Mouse (Mus musculus) MEL (cell line): ENCODE results near the gene Krtap28-10. TPM values are rescaled to one million over a fixed set of nuclear protein-coding genes. Genes with fewer than 3 reads are reported as not detected.

Source experiments
- DNase-seq: peaks from one replicate; pipeline ENCODE4 v3.0.0; 2011; ENCODE audit warnings: low read depth, low spot score
- H3K27ac ChIP-seq: 2 replicates; pipeline ENCODE4 v1.5.1; 2012; ENCODE audit warnings: low read depth, mild to moderate bottlenecking, control low read depth, low read length, moderate library complexity; ENCODE audit not compliant: control insufficient read depth
- H3K27me3 ChIP-seq, 2 experiments: fragments of 150-350 bp in 1 of 2; sonication (generic) in 1 of 2; 2 replicates each; pipeline ENCODE4 v1.6.1; 2012; ENCODE audit warnings: low read length in 2 of 2, mild to moderate bottlenecking in 2 of 2, improper control_type of control experiment in 1 of 2, moderate library complexity in 1 of 2; ENCODE audit not compliant: insufficient read depth in 2 of 2, control insufficient read depth in 1 of 2
- H3K36me3 ChIP-seq, 2 experiments: 2 replicates each; pipeline ENCODE4 v1.6.1; 2012 to 2014; ENCODE audit warnings: low read length in 2 of 2, improper control_type of control experiment in 1 of 2, inconsistent platforms in 1 of 2, mild to moderate bottlenecking in 1 of 2; ENCODE audit not compliant: insufficient read depth in 2 of 2, control insufficient read depth in 1 of 2
- H3K4me1 ChIP-seq, 2 experiments: fragments of 150-350 bp in 1 of 2; sonication (generic) in 1 of 2; 2 replicates each; pipeline ENCODE4 v1.6.1; 2012; ENCODE audit warnings: low read length in 2 of 2, improper control_type of control experiment in 1 of 2, mild to moderate bottlenecking in 1 of 2; ENCODE audit not compliant: insufficient read depth in 2 of 2, control insufficient read depth in 1 of 2
- H3K4me3 ChIP-seq, 2 experiments: fragments of 150-350 bp in 1 of 2; sonication (generic) in 1 of 2; 2 replicates each; pipeline ENCODE4 v1.5.1; 2012; ENCODE audit warnings: low read depth in 2 of 2, low read length in 2 of 2, mild to moderate bottlenecking in 2 of 2, moderate library complexity in 2 of 2, control low read depth in 1 of 2, improper control_type of control experiment in 1 of 2; ENCODE audit not compliant: control insufficient read depth in 1 of 2, insufficient read depth in 1 of 2
- H3K79me2 ChIP-seq: 2 replicates; pipeline ENCODE4 v1.6.1; 2012; ENCODE audit warnings: mild to moderate bottlenecking, low read length, moderate library complexity; ENCODE audit not compliant: control insufficient read depth, poor library complexity, insufficient read depth
- H3K9ac ChIP-seq: 2 replicates; pipeline ENCODE4 v1.6.1; 2012; ENCODE audit warnings: low read depth, mild to moderate bottlenecking, control low read depth, low read length, moderate library complexity; ENCODE audit not compliant: control insufficient read depth, poor library complexity, severe bottlenecking
- H3K9me3 ChIP-seq: fragments of 150-350 bp; sonication (generic); replicated peaks from 2 replicates; pipeline ENCODE4 v1.6.1; 2012; ENCODE audit warnings: mild to moderate bottlenecking, low read length, improper control_type of control experiment, moderate library complexity; ENCODE audit not compliant: insufficient read depth
- CHD2 ChIP-seq: IDR thresholded peaks from 2 replicates; pipeline ENCODE4 v1.6.1; 2011; ENCODE audit warnings: low read length, improper control_type of control experiment
- CTCF ChIP-seq, 3 experiments: IDR thresholded peaks in 2 of 3; conservative IDR thresholded peaks in 1 of 3; 2 replicates each; pipeline ENCODE4 v1.5.1; 2011 to 2012; ENCODE audit warnings: low read length in 3 of 3, low read depth in 2 of 3, mild to moderate bottlenecking in 2 of 3, improper control_type of control experiment in 1 of 3, inconsistent platforms in 1 of 3, mixed read lengths in 1 of 3, moderate library complexity in 1 of 3; ENCODE audit not compliant: control insufficient read depth in 1 of 3, insufficient read depth in 1 of 3, poor library complexity in 1 of 3, severe bottlenecking in 1 of 3
- E2F4 ChIP-seq: IDR thresholded peaks from 2 replicates; pipeline ENCODE4 v1.6.1; 2011; ENCODE audit warnings: low read depth, low read length, improper control_type of control experiment, borderline replicate concordance
- ETS1 ChIP-seq: IDR thresholded peaks from 2 replicates; pipeline ENCODE4 v1.6.1; 2012; ENCODE audit warnings: low read depth, mild to moderate bottlenecking, inconsistent platforms, low read length, improper control_type of control experiment, moderate library complexity
- GABPA ChIP-seq: IDR thresholded peaks from 2 replicates; pipeline ENCODE4 v1.6.1; 2012; ENCODE audit warnings: low read depth, mild to moderate bottlenecking, inconsistent platforms, low read length, improper control_type of control experiment, moderate library complexity
- HCFC1 ChIP-seq: IDR thresholded peaks from 2 replicates; pipeline ENCODE4 v1.6.1; 2012; ENCODE audit warnings: low read depth, mild to moderate bottlenecking, inconsistent platforms, low read length, improper control_type of control experiment, moderate library complexity
- JUND ChIP-seq: IDR thresholded peaks from 2 replicates; pipeline ENCODE4 v1.6.1; 2011; ENCODE audit warnings: low read depth, mild to moderate bottlenecking, improper control_type of control experiment, low read length
- KAT2A ChIP-seq: conservative IDR thresholded peaks from 2 replicates; pipeline ENCODE4 v1.6.1; 2012; ENCODE audit warnings: low read depth, low read length, improper control_type of control experiment, inconsistent platforms
- MAFK ChIP-seq: IDR thresholded peaks from 2 replicates; pipeline ENCODE4 v1.6.1; 2011; ENCODE audit warnings: low read depth, mild to moderate bottlenecking, low read length, improper control_type of control experiment, borderline replicate concordance
- MAX ChIP-seq: IDR thresholded peaks from 2 replicates; pipeline ENCODE4 v1.6.1; 2011; ENCODE audit warnings: low read length, improper control_type of control experiment
- MAZ ChIP-seq: IDR thresholded peaks from 2 replicates; pipeline ENCODE4 v1.6.1; 2012; ENCODE audit warnings: low read depth, mild to moderate bottlenecking, inconsistent platforms, low read length, improper control_type of control experiment
- MEF2A ChIP-seq: IDR thresholded peaks from 2 replicates; pipeline ENCODE4 v1.6.1; 2014; ENCODE audit warnings: low read depth, mild to moderate bottlenecking, inconsistent platforms, low read length, improper control_type of control experiment; ENCODE audit not compliant: poor library complexity, insufficient replicate concordance, severe bottlenecking; ENCODE audit errors: extremely low read depth
- MYB ChIP-seq: IDR thresholded peaks from 2 replicates; pipeline ENCODE4 v1.6.1; 2011; ENCODE audit warnings: mild to moderate bottlenecking, low read depth, low read length, improper control_type of control experiment
- MYC ChIP-seq: IDR thresholded peaks from 2 replicates; pipeline ENCODE4 v1.6.1; 2011; ENCODE audit warnings: low read depth, mild to moderate bottlenecking, low read length, improper control_type of control experiment, moderate library complexity
- POLR2A ChIP-seq, 2 experiments: IDR thresholded peaks; 2 replicates each; pipeline ENCODE4 v1.6.1; 2011 to 2012; ENCODE audit warnings: low read length in 2 of 2, mild to moderate bottlenecking in 2 of 2, control low read depth in 1 of 2, improper control_type of control experiment in 1 of 2, low read depth in 1 of 2, moderate library complexity in 1 of 2; ENCODE audit not compliant: control insufficient read depth in 1 of 2, insufficient read depth in 1 of 2, poor library complexity in 1 of 2
- POLR2AphosphoS5 ChIP-seq: IDR thresholded peaks from 2 replicates; pipeline ENCODE4 v1.6.1; 2012; ENCODE audit warnings: low read depth, borderline replicate concordance, mild to moderate bottlenecking, inconsistent platforms, low read length, moderate library complexity, mixed read lengths
- RAD21 ChIP-seq: IDR thresholded peaks from 2 replicates; pipeline ENCODE4 v1.6.1; 2011; ENCODE audit warnings: mild to moderate bottlenecking, low read depth, low read length, improper control_type of control experiment
- RCOR1 ChIP-seq: IDR thresholded peaks from 2 replicates; pipeline ENCODE4 v1.6.1; 2012; ENCODE audit warnings: low read depth, mild to moderate bottlenecking, inconsistent platforms, low read length, improper control_type of control experiment
- SMC3 ChIP-seq: IDR thresholded peaks from 2 replicates; pipeline ENCODE4 v1.6.1; 2011; ENCODE audit warnings: low read depth, low read length, improper control_type of control experiment
- TAL1 ChIP-seq: IDR thresholded peaks from 2 replicates; pipeline ENCODE4 v1.6.1; 2012; ENCODE audit warnings: mild to moderate bottlenecking, inconsistent platforms, low read length, moderate library complexity, mixed read lengths
- TBP ChIP-seq: IDR thresholded peaks from 2 replicates; pipeline ENCODE4 v1.8.0; 2011; ENCODE audit warnings: low read depth, low read length, improper control_type of control experiment
- TCF12 ChIP-seq: IDR thresholded peaks from 2 replicates; pipeline ENCODE4 v1.6.1; 2014; ENCODE audit warnings: low read depth, mild to moderate bottlenecking, inconsistent platforms, low read length, improper control_type of control experiment, moderate library complexity
- USF2 ChIP-seq, 2 experiments: IDR thresholded peaks; 2 replicates each; pipeline ENCODE4 v1.6.1; 2011 to 2012; ENCODE audit warnings: improper control_type of control experiment in 2 of 2, low read length in 2 of 2, borderline replicate concordance in 1 of 2, inconsistent platforms in 1 of 2, low read depth in 1 of 2, mild to moderate bottlenecking in 1 of 2; ENCODE audit not compliant: insufficient read depth in 1 of 2
- ZC3H11A ChIP-seq: IDR thresholded peaks from 2 replicates; pipeline ENCODE4 v1.6.1; 2012; ENCODE audit warnings: low read depth, mild to moderate bottlenecking, inconsistent platforms, low read length, improper control_type of control experiment
- ZNF384 ChIP-seq: IDR thresholded peaks from 2 replicates; pipeline ENCODE4 v1.6.1; 2012; ENCODE audit warnings: low read depth, mild to moderate bottlenecking, inconsistent platforms, low read length, improper control_type of control experiment
- polyA plus RNA-seq, 2 experiments: library from polyadenylated mRNA; stranded (reverse) in 1 of 2; unstranded in 1 of 2; fragments of >175 nt in 1 of 2; fragments of >200 nt in 1 of 2; gene quantifications; 2 replicates each; pipeline versions ENCODE4 v1.2.1 to v1.2.4; 2012; ENCODE audit warnings: low replicate concordance in 2 of 2, low read depth in 1 of 2; ENCODE audit not compliant: insufficient read length in 2 of 2, insufficient read depth in 1 of 2, missing spikeins in 1 of 2
- total RNA-seq: library from RNA; depleted of rRNA; stranded (reverse); fragments of 300-350 nt; gene quantifications from 2 replicates; pipeline ENCODE4 v1.2.3, GENCODE M21; 2012

Gene Krtap28-10
- total and polyA plus RNA-seq, 3 experiments: not detected

- Histone ChIP-seq H3K79me2 (no peaks in the 10 kb centered on the region), H3K27ac (no peak overlapping the region), H3K36me3 (no peaks in the 10 kb centered on the region), H3K4me1 (no peaks in the 10 kb centered on the region), H3K4me3 (no peak overlapping the region), H3K9me3 (no peaks in the 10 kb centered on the region), H3K27me3 (no peaks in the 10 kb centered on the region; a peak in 1 of 4 replicates), H3K9ac (no peak overlapping the region)
- DNase-seq: no peak
- TF ChIP-seq TCF12 (no peak), MEF2A (no peak), CHD2 (no peak), MYC (no peak), ZC3H11A (no peak), KAT2A (no peak), ZNF384 (no peak), USF2 (IDR thresholded peaks at IDR 0.05; ENCODE audit: borderline replicate concordance in 1 of 2, insufficient read depth in 1 of 2, low read depth in 1 of 2, low read length in 2 of 2) (no peak), RCOR1 (no peak), MAFK (no peak), GABPA (no peak), MYB (no peak), E2F4 (no peak)
These were observed 24.3 kb upstream of the Krtap28-10 start for GRCm38 (mm10) chr1:83066577-83066976.

GRCm38 (mm10) chr1:83064851-83065250, 22.6 kb upstream of the Krtap28-10 start:
- Histone ChIP-seq H3K9me3 (no peaks in the 10 kb centered on the region), H3K4me1 (no peaks in the 10 kb centered on the region), H3K36me3 (no peaks in the 10 kb centered on the region), H3K27me3 (no peaks in the 10 kb centered on the region; a peak in 1 of 4 replicates), H3K27ac (no peak overlapping the region), H3K79me2 (no peaks in the 10 kb centered on the region), H3K4me3 (no peak overlapping the region), H3K9ac (no peak overlapping the region)
- DNase-seq: peak; percentile 46
- no peak for TF ChIP-seq TBP
- no peak for TF ChIP-seq POLR2AphosphoS5
- TF ChIP-seq HCFC1: no peak
- TF ChIP-seq MAFK: no peak
- TF ChIP-seq POLR2A (IDR thresholded peaks at IDR 0.05; ENCODE audit: control insufficient read depth in 1 of 2, insufficient read depth in 1 of 2, low read depth in 1 of 2, low read length in 2 of 2, poor library complexity in 1 of 2): no peak
- no peak for TF ChIP-seq ZNF384
- no peak for TF ChIP-seq E2F4
- TF ChIP-seq RCOR1: no peak
- TF ChIP-seq GABPA: no peak
- TF ChIP-seq MYB: no peak
- TF ChIP-seq MAZ: no peak
- no peak for TF ChIP-seq MYC
- TF ChIP-seq MAX: no peak
- no peak for TF ChIP-seq KAT2A
- peak in 2 of 3 experiments; percentile 42 to 60; a peak in 4 of 6 replicates for TF ChIP-seq CTCF (IDR thresholded peaks at IDR 0.05 in 2 of 3, conservative IDR thresholded peaks at IDR 0.05 in 1 of 3; ENCODE audit: control insufficient read depth in 1 of 3, insufficient read depth in 1 of 3, low read depth in 2 of 3, low read length in 3 of 3, poor library complexity in 1 of 3, severe bottlenecking in 1 of 3)
- peak; percentile 54 for TF ChIP-seq RAD21
- no peak for TF ChIP-seq JUND
- TF ChIP-seq ETS1: no peak
- TF ChIP-seq SMC3: peak; percentile 49
- TF ChIP-seq TAL1: no peak
